Mouse (Mus musculus) cerebellum, adult 9-11 months (tissue): Measurements from ENCODE around the gene Snx7.

Experiments used
- DNase-seq: peaks from one replicate; pipeline ENCODE4 v3.0.0; 2022

Gene Snx7

DNA sequence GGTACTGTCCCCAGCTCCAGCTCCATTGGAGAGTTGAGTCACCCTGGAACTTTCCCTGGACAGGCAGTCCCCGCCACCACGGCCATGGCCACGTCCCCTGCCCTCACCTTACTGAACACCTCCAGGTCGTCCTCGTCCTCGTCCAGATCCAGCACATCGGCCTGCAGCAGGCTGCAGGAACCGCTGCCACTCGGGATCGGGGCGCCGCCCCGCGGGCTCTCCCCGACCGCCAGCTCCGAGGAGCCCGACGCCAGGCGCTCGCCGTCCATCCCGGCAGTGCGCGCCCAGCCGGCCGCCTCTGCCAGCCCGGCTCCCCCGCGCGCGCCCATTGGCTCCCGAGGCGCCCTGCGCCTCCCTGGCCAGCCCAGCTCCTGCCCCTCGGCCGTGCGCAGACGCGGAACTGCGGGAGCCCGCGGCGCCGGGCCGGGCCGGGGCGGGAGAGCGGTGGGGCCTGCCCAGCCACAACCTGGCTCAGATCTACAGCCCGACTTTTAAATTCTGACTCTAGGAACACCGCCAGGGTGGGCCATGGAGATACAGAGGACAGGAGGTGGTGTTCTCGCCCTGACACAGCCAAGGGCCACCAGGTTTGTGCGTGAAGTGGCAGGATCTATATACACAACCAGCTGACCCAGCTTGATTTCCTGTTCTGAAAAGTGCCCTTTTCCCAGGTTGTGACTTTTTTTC is at the start of gene Snx7:
Snx7 (minus strand) TSS at position 300 of the 687 bp plus-strand sequence.
- peak; percentile 60 for DNase-seq

DNA sequence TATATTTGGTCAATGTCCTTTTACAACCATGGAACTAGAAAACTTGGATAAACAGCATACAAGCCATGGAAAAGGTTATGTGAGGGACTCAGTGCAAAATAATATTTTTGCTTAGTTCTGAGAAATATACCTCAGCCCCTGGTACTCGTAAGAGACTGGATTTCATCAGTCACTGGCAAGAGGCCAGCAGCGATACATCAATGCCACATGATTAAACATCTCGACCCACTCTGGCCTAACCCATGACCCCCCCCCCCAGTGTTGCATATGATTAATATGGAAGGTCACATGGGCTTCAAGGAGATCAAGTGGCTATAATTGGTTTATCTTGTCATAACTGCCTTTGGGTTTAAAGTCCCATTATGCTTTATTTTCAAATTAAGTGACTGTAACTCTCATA is 46.7 kb upstream of the Snx7 start:
- DNase-seq = no peak

DNA sequence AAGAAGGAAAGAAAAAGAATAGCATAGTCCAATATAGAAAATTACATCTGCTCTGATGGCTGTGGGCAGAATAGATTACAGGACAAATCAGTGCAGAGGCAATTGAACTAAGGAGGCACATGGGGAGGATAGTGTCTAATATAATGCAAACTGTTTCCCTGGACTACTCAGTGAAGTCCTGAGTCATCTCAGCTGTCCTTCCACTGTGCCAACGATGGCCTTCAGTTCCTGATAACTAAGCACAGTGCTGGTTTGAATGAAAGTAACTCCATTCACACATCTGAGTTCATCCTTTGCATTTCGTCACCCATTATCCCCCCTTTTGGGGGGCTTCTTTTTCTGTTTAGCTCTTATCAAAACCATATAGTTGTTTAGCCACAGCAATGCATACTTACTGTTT is 25.0 kb upstream of the Snx7 start:
- DNase-seq = no peak

DNA sequence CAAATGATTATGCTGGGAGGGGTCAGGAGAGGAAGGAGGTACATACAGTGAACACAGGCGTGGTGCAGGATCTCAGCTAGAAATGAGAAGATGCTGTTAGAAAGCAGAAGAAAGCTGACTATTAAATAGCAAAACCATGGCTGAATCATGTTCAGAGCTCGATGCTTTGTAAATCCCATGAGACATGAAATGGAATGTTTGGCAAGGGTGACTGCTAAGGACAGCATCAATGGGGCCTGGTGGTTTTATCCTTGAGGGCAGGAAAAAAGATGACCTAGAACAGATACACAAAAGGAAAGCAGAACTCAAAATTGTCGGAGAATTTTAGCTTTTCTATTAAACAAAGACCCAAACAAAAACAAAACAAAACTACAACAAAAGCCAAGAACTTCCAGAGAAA is 6.7 kb upstream of the Snx7 start:
- DNase-seq = no peak

DNA sequence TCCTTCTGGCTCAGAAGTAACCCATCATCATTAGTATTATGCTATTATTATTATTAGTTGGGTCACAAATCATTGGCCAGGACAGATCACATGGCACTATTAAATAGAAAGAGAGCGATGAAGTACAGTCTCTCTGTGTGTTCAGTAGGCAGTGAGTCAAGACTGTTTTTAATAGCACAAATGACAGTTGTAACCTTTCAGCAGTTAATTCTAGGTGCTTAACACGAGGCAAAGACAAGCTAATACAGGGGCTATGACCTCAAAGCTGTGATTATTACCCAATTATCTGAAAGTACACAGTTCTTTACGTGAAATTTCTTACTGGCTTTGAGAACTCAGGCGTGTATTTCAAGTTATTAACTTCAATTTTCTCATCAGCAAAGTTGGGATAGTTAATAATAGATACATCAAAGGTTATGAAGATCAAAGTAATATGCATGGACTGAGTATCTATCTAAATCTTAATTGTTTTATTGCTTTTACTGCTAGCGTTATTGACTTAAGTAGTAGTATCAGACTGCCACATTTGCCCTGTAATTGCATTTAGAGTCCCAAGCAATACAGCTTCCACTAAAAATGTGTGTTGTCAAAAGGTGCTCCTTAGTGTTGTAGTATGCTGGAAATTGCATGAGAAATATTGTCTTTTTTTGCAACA is 4.6 kb upstream of the Snx7 start:
- no peak for DNase-seq

DNA sequence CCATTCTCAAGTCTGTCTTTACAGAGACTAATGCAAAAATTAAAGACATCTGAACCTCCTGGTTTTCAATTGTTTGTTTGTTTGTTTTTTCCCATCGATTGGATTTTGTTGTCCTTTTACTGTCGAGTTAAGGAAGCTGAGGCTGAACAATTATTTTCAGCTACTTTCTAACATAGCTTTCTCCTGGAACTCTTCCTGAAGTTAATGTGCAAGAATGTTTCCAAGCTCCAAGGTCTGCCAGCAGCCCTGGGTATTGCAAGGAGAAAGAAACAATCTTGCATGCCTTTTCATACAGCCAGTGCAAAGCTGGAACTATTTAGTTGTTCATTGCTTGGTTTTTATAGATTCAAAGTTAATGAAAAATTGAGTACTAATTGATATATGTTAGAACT is 584 bp upstream of the Snx7 start:
- DNase-seq = no peak

DNA sequence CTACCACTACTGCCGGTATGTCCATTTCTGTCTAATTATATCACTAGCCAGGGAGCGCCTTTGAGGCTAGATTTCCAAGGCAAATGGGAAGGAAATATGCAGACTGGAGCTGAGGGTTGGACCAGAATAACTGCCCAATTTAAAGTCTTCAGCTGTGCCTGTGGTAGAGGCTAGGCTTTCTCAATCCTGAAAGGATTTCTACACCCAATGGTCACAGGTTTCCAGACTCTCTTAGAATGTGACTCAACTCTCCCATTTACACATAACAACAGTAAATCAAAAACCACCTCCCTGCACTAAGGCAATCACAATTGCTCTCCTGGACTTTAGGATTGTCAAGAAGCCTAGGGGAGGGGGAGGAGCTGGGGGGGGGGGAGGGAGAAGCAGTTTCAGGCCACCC is 645 bp downstream of the Snx7 start:
- no peak for DNase-seq

DNA sequence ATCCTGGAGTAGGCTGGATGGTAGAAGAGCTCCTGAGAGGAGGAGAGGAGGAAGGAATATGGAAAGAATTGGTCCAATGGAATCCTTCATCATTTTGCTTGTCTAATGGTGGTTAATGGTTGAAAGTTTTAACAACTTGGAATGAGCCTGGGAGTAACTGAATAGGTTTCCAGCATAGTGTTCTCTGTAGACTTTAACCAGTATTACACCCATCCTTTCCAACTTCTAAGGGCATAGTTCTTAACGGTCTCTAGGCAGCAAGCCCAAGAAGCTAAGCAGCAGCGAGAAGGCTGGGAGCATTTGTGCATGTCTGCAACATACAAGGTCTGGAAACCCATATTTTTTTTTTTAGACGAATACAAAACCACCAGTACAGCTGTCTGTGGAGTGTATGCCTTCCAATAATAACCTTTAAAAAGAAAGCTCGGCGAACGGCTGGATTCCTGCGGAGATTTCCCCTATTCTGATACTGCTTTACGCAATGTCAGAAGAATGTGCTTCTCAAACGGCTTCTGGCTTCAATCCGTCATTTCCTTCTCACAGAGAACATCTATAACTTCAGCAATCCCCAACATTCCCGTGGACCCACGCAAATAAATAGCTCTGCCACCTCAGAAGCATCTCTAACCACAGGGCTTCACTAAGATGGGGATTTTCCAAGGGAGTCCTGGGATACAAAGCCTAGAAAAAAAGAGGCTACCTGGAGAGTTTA is 1.9 kb downstream of the Snx7 start:
- no peak for DNase-seq

DNA sequence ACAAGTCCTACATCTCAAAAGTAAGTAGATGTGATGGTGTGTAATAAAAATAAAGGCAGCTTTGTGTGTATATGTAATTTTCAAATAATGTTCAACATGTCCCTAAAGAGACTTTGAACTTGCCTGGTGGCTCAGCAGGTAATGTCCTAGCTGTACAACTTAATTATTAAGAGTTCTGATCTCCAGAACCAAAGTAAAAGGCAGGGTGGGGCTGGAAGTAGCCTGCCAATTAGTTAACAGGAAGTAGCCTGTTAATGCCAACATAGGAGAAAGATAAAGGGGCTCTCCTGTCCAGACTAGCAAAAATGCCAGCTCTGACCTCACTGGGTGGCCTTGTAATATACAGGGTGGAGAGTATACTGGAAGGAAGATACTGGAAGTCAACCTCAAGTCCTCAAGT is 3.1 kb downstream of the Snx7 start:
- no peak for DNase-seq

DNA sequence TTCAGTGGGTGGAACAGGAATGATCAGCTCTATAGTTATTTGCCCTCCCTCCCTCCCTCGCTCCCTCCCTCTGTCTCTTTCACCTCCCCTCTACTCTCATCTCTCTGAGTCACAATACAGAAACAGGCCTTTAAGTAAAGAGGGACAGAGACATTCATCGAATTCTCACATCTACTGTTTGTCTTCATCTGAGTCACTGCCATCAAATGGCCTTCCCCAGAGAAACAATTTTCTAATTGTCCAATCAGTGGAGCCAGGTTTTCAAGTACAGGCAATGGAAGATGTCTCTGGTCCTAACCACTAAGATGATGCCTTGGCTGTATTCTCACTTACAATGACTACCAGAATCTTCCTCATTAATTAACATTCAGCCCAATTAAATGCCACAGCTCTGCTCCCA is 5.8 kb downstream of the Snx7 start:
- DNase-seq = no peak

DNA sequence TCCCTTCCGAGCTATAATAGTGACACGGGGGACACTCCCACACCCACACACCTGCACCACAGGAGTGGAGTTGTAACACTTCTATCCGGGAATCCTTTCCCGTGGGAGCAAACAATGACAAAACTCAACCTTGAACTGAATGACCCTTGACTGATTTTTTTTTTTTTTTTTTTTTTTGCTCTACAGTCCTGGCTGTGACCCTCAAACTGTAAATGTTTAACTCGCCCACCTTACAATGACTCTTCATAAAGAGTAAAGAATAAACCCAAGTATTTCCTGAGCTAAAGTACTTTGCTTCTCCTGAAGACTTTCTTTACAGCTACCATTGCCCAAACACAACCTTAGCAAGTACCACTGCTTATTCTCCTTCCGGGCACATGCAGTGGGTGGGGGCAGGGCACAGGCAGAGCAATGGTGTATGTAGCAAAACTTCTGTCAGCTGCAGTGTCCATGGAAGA is 6.7 kb downstream of the Snx7 start:
- DNase-seq = no peak

DNA sequence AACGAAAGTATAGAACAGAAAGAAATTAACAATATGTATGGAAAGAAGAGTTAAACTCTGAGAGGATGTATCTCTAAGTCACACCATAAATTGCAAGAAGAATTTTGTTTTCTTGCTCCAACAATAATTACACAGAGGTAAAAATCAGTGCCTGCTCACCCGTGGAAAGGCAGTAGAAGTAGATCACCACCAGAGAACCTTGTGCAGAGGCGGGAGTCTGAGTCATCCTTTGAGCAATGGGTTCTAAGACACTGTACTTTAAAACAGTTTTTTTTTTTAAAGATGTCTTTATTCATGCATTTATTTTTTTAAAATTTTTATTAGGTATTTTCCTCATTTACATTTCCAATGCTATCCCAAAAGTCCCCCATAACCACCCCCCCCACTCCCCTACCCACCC is 9.7 kb downstream of the Snx7 start:
- no peak for DNase-seq

DNA sequence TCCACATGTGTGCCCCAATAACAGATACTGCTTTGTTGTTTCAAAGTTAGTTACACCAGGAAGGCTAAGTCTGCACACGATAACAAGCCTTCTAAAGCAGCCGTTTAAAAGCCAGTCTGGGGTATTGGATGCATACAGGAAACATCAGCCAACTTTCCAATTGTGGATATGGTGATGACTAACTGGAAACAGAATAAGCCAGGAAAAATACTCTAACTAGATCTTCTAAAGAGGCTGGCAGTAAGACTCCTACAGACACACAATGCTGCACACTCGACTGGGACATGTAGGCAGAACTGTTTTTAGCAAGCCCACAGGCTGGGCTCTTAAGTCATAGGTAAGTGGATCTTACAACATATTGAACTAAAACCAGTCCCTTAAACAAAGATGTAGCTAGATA is 15.0 kb downstream of the Snx7 start:
- DNase-seq = no peak

DNA sequence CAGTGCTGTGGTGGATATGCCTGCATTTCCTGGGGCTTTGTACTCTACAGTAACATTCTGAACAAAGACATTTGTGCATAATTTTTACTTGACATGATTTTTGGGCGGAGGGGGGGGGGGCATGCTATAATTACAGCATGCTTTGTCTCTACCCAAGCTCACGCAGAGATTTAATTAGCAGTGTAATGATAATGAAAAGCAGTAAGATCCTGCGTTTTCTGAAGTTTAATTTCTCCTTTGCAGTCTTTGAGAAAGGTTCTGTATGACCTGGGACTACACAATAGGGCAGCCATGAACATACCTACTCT is 16.7 kb downstream of the Snx7 start:
- DNase-seq = no peak

DNA sequence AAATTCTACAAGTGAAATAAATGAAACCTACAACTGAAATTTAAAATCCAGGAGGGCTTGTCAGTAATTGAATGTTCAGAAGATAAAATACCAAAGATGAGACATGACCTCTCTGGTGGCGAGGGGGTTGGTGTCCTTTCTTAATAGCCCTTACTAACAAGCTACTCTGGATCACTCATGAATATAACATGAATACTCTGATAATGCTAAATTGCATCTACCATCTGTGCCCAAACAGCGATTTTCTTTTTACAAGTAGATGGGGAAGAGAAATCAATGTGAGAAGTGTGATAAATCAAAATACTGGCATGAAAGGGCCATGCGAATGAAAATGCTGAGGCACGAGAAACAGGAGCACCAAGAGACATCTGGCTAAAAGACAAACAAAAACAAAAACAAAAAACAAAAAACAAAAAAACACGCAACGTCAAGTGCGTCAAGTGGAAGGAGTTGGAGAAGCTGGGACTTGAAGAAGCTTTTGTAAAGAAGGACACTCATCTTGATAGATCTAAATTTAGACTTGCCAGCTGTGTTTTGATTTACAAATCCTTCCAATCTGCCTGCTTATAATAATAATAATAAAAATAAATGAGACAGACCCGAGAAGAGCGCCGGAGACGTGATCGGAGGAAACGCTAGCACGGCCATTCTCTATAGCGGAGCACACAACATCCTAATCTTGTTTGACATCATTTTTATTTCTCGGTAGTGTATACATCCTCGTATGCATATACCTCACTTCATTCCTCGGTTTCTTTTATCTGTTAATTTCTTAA is 17.3 kb downstream of the Snx7 start:
- no peak for DNase-seq

DNA sequence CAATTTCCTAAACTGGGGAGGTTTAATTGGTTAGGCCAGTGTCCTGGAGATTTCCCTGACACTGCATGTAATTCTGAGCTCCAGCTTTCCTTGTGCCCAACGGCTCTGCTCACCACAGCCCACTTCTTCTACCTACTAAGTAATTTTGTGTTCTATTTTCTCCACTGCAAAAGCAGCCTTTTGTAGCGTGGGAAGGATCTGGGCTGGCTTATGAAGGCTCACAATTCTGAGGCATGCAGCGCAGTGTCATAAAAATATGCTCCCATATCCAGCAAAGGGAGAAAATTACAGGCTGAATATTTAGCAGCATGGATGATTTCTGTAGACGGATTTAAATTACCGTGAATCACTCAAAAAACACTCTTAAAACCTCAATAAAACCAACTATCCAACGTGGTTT is 19.9 kb downstream of the Snx7 start:
- DNase-seq = no peak

DNA sequence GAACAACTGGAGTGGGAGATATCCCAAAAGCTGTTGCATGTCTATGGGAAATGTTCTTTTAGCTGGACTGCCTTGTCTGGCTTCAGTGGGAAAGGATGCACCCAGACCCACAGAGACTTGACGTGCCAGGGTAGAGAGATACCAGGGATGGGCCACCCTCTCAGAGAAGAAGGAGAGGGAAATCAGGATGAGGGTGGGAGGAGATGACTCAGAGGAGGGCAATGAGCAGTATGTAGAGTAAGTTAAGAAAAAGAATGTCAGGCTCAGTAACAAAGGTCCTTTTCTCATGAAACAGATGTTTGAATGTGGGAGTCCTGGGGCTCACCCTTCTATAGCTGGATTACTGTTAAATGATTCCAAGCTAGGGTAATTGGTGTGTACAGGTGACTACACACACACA is 26.1 kb downstream of the Snx7 start:
- no peak for DNase-seq

DNA sequence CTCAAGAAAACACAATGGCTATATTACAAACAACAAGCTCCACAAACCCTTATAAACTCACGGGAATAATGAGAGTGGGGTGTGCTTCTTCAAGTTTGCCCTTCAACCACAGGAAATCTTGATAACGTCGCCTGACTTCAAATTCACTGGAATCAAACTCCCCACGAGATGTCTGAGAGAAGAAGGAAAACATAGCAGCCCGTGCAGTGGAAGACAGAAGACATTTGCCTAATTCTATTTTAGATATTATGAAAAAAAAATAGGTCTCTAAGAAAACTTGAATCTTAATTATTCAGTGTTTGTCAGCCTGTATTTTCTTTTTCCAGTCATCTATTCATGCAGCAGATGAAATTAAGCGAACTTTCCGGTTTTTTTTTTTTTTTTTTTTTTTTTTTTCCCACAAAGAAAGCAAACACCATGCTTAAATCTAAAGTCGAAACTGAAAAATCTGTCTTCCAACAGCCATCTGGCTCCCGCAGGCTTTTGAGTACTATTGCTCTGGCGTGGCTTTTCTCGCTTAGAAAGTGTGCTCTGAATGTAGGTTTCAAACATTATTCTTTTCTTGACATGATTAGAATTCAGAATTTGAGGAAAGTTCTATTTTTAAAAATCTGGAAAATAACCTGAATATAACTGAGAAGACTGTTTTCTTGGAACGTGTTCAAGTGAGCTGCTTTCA is 28.7 kb downstream of the Snx7 start:
- DNase-seq = no peak

DNA sequence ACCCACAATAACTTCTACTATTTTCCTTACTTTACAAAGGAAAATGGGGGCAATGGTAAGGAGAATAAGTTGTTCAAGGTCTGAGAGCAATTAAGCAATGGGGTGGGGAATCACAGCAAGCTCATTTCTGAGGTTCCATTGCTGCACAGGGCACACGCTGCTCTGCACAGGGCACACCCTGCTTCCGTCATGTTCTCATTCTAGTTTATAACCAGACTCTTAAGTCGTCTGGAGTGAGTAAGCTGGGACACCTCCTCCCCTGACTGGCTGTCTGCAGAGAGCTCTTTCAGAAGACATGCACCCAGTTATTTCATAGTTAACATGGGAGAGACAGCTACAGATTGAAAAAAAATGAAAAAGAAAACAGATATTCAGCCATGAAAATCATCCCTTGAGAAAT is 30.7 kb downstream of the Snx7 start:
- no peak for DNase-seq

DNA sequence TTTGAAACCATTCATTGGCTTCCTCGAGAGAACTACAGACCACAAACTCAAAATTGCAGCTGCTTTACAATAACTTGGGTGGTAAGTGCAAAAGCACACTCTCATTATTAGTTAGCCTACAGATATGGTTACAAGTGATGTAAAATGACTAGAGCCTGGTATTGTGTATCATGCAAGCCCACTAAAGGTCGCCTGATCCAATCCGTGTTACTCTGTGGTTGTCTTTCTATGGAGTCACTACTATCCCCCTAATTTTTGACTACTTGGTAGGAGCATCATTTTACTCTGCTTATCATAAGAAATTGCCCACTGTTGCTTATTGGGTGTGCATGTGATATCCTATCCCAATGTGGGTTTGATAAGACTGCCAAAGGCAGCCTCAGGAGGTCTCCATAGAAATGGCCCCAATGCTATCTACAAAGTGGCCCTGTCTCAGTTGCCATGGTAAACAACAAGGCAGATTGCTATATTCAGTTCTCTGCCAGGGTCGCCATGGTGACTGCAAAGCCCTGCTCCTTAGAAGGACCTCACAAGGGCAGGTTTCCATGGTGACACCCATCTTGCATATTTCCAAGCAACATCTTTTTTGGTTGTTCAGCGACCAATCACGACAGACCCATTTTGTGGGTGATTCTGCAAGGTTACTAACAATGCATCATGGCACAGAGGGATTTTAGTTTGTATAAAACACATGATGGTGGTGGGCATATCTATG is 42.1 kb downstream of the Snx7 start:
- peak; percentile 2 for DNase-seq

DNA sequence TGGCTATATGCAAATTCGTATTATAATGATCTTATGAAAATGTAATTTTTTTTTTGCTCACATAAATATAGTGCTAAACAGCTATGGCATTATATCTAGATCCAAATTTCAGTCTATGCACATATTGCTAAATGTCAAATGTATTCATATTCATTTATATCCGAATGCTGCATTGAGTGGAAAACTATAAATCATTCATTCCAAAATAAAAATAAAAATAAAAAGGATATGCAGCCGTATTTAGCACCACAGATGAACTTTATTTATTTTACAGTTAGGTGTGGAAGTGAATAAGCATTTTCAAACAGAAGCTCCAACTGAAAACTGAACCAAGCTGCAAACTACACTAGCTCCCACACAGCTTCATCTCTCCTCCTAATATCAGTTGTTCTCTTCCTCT is 45.5 kb downstream of the Snx7 start:
- DNase-seq = no peak

DNA sequence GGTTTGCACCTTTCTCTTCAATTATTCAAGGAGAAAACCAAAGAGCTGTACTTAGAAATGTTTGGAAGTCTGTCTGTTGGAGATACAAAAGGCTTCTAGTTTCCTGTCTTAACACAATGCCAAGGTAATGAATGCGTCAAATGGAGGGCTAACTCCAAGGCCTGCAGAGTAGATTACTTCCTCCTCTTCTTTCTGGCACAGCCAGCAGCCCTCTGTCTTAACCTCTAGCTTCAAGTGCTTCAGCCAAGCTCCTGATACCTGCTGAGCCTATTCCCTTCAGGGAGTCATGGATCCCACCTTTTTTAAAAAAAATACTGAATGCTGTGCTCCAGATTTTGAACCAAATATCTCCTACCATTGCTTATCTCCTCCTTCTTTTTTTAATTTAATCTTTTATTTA is 51.1 kb downstream of the Snx7 start:
- no peak for DNase-seq

DNA sequence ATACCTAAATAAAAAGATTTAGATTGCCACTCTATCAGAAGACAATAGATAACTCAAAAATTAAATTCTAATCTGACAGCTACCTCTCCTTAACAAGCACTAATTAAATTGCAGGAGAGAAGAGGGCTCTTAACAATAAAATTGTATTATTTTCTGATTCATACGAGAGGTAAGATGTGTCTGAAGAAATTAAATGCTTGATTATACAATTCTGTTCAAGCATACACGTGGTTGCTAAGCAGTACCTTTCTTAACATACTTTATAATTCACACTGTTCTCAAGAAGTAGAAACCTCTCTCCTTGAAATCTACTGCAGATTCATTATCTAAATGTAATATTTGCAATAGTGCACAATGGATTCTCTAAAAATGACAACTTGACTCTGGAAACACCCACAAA is 54.5 kb downstream of the Snx7 start:
- DNase-seq = no peak
